Mouse (Mus musculus) spleen, postnatal 10 days (tissue): ENCODE results near the gene B230219D22Rik.

ENCODE experiments used
- DNase-seq, 2 experiments: peaks; one replicate each; pipeline ENCODE4 v3.0.0; 2021 to 2022; ENCODE audit warnings: low spot score in 2 of 2

Gene B230219D22Rik

DNA sequence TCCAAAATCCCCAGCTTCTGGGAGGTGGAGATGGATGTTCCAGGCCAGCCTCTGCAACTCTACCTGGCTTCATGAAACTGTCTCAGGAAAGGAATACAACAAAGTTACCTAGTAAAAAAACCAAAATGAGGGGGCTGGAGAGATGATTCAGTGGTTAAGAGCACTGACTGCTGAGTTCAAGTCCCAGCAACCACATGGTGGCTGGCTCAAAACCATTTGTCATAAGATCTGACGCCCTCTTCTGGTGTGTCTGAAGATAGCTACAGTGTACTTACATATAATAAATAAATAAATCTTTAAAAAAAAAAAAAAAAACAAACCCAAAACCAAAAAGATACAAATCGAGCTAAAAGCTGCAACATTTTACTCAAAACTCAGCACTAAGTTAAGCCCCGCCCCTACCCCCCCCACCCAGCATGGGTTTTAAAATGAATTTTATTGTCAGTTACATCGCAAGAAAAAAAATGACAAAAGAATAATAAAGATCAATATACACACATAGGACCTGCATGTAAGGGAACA is 33.7 kb downstream of the B230219D22Rik start:
- no peak for DNase-seq

DNA sequence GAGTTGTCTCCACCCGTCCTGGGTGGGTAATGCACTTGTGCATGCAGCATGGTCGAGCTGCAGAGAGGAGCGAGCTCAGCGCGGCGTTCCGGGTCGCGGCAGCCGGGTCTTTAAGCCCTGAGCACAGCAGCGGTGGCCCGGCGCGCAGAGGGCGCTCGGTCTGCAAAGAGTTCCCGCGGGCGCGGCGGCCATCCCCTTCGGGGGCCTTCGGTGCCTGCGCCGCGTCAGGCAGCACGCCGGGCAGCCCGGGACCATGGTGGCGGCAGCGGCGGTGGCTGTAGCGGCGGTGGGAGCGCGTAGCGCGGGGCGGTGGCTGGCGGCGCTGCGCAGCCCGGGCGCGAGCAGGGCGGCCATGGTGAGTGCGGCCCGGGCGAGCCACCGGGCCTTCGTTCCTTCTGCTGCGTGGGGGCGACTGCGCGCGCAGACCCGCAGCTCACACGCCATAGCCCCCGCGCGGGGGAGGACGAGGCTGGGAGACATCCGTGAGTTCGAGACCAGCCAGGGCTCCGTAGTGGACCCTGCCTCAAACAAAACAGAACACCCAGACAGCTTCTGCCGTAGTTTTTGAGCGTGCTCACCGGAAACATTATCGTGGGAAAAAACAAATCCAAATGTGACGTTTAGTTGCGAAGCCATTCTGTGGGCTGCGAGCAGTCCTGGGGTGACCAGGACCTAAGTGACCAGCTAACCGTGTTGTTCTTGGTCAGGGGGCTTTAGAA is 34.4 kb downstream of the B230219D22Rik start, which contains the start of gene Pcbd2:
Pcbd2 (plus strand) TSS at position 249 of the 719 bp plus-strand sequence.
- peak; percentile 86 to 93 for DNase-seq

DNA sequence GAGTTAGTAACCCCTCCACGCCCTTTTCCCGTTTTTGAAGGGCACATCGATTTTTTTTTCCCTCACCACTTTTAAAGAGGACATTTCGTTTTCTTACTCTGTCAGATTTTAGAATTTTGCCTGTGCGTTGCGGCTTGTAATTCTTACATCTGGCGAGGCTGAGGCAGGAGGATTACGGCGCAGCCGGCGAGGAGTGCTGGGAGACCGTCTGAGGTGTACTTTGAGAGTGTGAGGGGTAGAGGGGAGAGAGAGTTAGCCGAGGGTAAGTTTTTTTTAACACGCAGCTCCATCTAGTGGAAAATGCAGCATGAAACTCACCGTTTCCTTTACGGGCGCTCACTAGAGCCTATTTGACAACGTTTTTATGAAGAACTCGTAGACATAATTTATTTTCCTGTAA is 34.9 kb downstream of the B230219D22Rik start:
- DNase-seq = peak; percentile 71 to 76

DNA sequence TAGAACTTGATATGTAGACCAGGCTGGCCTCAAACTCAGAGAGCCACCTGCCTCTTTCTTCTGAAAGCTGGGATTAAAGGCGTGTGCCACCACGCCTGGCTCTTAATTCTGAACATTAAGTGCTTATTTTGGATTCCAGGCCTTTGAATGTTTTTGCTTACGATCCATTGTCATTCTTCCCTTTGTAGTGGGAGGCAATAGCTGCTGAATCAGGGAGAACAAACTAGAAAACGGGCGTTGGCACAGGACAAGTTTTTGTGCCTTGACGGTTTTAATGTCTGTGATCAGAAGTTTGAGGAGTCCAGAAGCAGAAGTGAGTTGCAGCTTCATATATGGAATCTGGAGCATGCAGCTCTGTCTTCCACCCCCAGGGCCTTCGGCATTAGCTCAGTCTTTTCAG is 37.8 kb downstream of the B230219D22Rik start:
- DNase-seq = no peak

DNA sequence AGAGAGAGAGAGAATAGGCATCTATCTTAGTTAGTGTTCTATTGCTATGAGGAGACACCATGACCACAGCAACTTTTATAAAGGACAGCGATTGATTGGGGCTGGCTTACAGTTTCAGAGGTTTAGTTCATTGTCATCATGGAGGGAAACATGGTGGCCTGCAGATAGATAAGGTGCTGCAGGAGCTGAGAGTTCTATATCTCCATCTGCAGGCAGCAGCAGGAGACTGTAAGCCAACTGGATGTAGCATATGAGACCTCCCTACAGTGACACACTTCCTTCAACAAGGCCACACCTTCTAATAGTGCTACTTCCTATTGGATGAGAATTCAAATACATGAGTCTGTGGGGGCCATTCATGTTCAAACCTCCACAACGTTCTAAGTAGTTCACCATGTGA is 39.2 kb downstream of the B230219D22Rik start:
- DNase-seq = no peak

DNA sequence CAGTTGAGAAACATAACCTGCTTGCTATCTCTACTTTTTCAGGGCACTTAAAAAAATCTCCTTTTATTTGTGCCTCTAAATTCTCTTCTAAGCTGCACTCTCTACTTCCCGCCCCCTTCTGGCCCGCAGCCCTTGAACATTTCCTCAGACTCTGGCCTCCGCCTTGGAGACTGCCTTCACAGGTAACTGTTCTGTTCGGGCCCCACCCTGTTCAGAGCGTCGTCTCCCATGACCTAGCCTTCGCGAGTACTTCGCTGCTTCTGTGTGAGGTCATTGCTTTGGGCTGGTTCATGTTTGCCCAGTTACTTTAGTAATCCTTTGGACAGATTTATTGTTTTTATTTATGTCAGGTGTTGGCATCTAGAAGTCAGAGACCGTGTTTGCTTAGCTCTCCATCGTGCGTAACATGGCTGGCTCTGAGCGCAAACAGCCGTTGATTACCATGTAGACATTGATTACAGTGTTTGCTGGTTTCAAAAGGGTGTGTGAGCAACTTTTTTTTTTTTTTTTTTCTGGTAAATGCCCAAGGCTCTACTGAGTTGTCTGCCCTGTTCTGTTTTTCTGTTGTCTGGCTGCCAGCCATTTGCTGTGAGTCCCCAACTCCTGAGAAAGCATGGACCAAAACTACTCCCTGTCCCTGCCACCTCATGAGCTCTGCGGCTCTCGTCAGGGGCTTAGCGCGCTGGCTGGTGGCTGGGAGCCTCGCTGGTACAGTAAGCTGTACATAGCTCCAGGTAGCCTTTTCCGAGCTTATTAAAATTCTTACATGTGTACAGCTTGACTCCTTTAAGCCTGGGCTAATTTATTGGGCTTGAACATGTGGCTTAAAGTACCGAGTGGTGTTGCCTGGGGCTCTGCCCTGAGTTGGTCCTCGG is 40.9 kb downstream of the B230219D22Rik start:
- DNase-seq = no peak

DNA sequence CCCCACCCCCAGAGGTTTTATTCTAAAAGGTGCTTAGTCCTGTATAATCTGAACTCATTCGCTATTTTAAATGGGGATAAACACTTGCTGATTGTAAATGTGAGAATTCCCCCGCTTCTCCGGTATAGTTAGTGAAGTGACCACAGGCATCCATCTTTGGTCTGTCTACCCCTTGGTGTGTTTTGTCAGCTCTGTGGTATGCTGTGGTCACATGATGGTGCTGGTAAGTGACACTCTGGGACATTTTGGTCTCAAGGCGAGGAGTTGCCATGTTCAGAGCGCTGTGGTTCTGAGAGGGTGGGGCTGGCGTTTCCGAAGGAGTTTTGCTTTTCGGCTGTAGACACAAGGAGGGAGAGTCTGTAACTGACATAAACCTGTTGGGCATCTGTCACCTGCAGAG is 45.0 kb downstream of the B230219D22Rik start:
- DNase-seq = no peak

DNA sequence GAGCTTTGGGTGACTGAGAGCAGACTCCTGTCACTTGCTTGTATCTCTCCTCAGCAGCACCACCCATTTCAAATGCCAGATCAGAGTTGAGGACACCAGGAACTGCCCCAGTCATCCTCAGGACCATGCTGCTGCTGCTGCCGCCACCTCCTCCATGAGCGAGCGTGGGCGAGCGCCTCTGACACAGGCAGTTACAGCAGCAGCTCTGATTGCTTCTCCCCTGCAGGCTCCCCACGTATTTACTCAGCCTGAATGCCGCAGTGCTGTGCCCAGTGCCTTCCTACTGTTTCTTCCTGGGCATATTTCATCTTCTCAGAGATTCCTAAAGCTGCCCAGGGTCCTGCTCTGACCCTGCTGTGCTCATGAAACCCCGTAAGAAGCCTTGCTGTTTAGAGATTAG is 49.4 kb downstream of the B230219D22Rik start:
- no peak for DNase-seq
